In genomic region chr10:110879426-110880066, GRCm38 (mm10) we compare ENCODE assay signal across 10 mouse cellular contexts. TPM values are rescaled to one million over a fixed set of nuclear protein-coding genes. Genes with fewer than 3 reads are reported as not detected.
A peak's percentile ranks its signal among the peaks of the same experiment; 100 is the strongest.
DNase-seq lines count a peak whose midpoint lies in the region; ATAC-seq and TF ChIP-seq lines count a peak whose summit lies in the region.
"Had no signal": no experiment of that assay in that cellular context is flagged by ENCODE, and none has a peak within 500 bp of the region (broad histone marks: within the 10 kb centered on the region; RNA-seq: fewer than 3 reads in every experiment).

No protein-coding gene starts in this region.

- no peak for TF ChIP-seq EP300 in stomach, postnatal 0 days (optimal IDR thresholded peaks at IDR 0.05)

- WGBS in stomach, postnatal 0 days = 26% methylated on average over 7 of the region's 7 CpGs

- peaks cover 2% of the 10 kb centered on the region for H3K4me1 ChIP-seq in stomach, postnatal 0 days (replicated peaks; ENCODE audit: control insufficient read depth, insufficient read depth)

- peak overlapping the region; percentile 30; the same call in 1 of the 2 replicates for H3K27ac ChIP-seq in stomach, postnatal 0 days (replicated peaks)
- H3K27ac ChIP-seq: stomach, embryonic 15.5 days had no signal

- no peak overlapping the region for H3K4me2 ChIP-seq in stomach, postnatal 0 days (replicated peaks; ENCODE audit: low read depth)
- H3K4me2 ChIP-seq: stomach, embryonic 15.5 days had no signal

- H3K4me3 ChIP-seq in stomach, postnatal 0 days (ENCODE audit: low read depth, low read length) = no peak overlapping the region
- H3K4me3 ChIP-seq: stomach, embryonic 15.5 days had no signal

- DNase-seq in retina, embryonic 14.5 days (ENCODE audit: low spot score) = peak; percentile 9
- DNase-seq in retina, postnatal 1 day = no peak
- DNase-seq in heart, adult 8-10 months (ENCODE audit: low spot score) = peak; percentile 53
- DNase-seq in kidney, postnatal 14 days = peak; percentile 21
- DNase-seq in stomach, postnatal 0 days (ENCODE audit: low spot score) = no peak
- DNase-seq in right cerebral cortex, postnatal 25 days = no peak
- no peak for DNase-seq in layer of hippocampus, postnatal 36 days
- no peak for DNase-seq in cerebellum, adult 9-10 months
- DNase-seq: cerebellum, adult 2 months had no signal

- no peak for ATAC-seq in stomach, postnatal 0 days (ENCODE audit: low FRiP score, low TSS enrichment)

- H3K9me3 ChIP-seq in stomach, postnatal 0 days (ENCODE audit: control insufficient read depth, low read length) = no peaks in the 10 kb centered on the region
- H3K9me3 ChIP-seq: stomach, embryonic 15.5 days had no signal

- no peak for TF ChIP-seq CTCF in stomach, postnatal 0 days (IDR thresholded peaks at IDR 0.05; ENCODE audit: low read depth)

- no peak overlapping the region; the same call in 1 of the 2 replicates for H3K9ac ChIP-seq in stomach, postnatal 0 days (ENCODE audit: low read length)
- H3K9ac ChIP-seq: stomach, embryonic 15.5 days had no signal

- H3K36me3 ChIP-seq in stomach, postnatal 0 days (ENCODE audit: control insufficient read depth, insufficient read depth, low read length) = no peaks in the 10 kb centered on the region
- H3K36me3 ChIP-seq: stomach, embryonic 15.5 days had no signal

- no peaks in the 10 kb centered on the region for H3K27me3 ChIP-seq in stomach, postnatal 0 days (ENCODE audit: control insufficient read depth, insufficient read depth, low read length)
- H3K27me3 ChIP-seq: stomach, embryonic 15.5 days had no signal

RNA-seq across cellular contexts. Expression of gene Csrp2, which starts 40.0 kb away (rescaled TPM):
- total RNA-seq in heart, adult 8-10 months (2022) = 10 to 100 TPM; 17.3 to 22.3 (median 21.3) TPM
- 185 and 191 TPM in 2 replicates for polyA plus RNA-seq in stomach, postnatal 0 days (2015; fragmentation: Nextera tagmentation; extraction: Ambion mirVana)
- 10 to 100 TPM; 24.7 to 26.1 TPM for total RNA-seq in layer of hippocampus, postnatal 36 days (2021)

Comparison
In these comparisons a context has a peak if more than half of its experiments do, and no peak if none do; other contexts are left out.
1. DNase-seq: peak in retina, embryonic 14.5 days (single experiment), heart, adult 8-10 months (single experiment) and kidney, postnatal 14 days (single experiment); none in retina, postnatal 1 day (single experiment), stomach, postnatal 0 days (single experiment), right cerebral cortex, postnatal 25 days (single experiment), layer of hippocampus, postnatal 36 days (0 of 2) and cerebellum, adult 9-10 months (single experiment).